Mouse (Mus musculus): ENCODE measurements around the gene Sergef.

Sergef gene

DNA sequence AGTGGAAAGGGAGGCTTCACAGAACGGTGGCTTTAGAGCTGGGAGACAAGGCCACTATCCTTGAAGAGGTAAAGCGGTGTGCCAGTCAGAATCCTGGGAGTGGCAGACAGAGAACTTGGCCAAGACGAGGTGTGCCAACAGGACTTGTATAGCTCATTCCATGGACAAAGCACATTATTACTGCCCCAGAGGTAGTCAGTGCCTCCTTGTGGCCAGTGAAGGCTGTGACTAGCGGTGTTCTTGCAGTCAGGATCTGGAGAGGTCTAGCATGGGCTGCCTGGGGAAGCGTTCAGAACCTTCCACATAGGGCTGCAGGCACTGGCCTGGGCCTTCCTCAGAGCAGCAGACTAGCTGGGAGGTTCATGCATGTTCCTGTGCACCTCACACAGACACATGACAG is 203.8 kb downstream of the Sergef start:
- DNase-seq = no peak

DNA sequence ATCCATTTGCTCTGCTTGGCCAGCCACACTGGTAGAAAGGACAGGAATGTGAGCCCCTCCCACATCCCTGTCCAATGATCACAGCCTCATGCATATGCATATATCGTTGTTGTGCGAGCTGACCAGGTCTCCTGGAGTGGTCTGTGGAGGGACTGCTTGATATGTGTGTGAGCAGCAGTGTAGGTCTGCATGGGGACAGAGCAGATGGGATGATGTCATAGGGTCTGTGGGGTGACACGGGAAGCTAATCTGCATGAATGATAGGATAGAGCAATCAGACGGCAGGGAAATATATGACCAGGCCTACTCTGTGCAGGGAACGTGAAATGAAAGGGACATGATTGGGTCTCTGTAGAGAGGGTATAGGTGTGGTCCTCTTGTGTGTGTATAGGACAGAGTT is 205.7 kb downstream of the Sergef start:
- no peak for DNase-seq

DNA sequence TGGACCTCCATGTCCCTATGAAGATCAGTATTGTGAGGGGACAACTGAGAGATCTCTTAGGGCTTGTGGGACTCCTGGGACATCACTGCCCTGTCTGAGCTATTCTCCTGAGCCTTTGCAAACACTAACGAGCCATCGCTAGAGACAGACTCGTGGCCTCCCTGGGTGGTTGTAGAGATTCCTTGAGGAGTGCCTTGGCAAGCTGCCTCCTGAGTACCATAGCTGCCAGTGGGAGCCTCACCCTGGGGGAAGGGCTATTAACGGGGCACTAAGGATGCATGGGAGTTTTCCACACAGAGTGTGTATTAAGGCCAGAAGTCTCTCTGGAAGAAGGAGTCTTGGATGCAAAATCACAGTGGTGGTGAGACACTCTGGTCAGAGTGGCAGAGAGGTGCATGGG is 214.6 kb downstream of the Sergef start:
- no peak for DNase-seq

DNA sequence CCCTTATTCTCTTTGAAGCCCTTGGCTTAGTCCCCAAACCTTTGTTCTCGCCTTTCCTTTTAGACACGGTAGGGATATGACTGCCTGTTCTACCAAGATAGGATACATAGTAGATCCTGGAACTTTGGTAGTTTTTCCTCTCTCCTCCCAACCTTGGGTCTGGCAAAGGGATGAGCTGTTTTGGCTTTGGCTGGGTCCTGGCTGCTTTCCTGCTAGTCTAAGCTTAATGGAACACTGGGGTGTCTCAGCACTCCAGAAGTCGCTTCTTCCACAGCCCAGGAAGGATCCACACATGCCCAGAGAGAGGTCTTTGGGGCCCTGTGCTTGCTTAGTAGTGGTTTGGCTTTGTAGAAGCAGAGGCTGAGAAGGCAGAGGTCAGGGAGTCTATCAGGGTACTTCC is 215.7 kb downstream of the Sergef start:
- no peak for DNase-seq

DNA sequence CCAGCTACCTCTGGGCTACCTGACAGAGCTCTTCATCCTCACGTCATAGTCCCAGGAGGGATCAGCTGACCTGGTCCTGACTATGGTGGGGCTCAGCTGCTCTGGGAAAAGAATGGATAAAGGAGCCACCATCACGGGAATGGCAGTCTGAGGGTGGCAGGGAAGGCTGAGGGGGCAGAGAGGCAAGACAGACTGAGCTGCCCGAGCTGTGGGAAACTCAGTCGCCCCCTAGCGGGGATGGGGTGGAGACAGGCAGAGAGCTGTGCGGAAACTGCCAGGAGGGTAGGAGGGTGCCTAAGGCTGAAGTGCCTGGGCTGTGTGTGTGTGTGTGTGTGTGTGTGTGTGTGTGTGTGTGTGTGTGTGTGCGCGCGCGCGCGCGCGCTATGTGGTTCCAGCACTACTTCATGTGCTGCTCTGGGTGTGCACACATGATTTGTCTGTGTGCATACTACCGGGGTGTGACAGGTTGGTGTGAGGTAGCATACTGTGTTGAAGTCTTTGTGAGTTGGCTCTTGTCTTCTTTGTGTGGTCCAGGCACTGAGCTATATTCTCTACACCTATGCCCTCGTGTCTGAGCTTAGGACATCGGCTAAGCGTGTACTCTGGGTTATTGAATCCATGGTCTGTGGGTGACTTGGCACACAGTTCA is 216.7 kb downstream of the Sergef start:
- DNase-seq = peak; percentile 83

DNA sequence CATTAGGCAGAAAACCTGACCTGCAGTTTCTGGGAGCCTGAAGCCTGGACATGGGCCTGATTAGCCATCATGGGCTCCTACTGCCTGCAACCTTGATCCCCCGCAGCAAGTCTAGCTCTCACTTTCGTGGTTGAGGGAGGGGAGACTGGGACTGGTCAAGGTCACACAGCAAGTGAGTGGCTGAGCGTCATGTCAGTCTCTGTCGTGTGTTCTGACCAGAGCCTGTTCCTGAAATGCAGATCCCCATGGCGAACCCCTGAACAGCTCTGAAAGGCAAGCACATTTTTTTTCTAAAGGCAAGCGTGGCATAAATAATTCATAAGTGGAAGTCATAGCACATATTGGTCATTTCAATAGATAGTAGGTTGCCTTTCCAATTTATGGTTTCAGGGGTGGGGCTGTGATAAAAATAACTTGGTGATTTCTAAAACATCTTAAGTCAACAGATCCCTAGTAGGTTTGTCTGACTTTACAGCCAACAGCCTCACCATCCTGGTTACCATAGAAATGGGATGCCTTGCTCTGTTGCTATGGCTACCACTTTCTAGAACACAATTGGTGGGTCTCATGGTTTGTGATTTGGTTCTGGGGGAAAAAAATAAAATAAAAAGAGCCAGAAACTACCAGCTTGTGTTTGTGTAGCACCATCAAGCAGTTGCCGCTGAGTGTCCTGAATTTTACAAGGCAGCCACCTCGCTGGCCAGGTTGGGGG is 217.4 kb downstream of the Sergef start:
- no peak for DNase-seq

DNA sequence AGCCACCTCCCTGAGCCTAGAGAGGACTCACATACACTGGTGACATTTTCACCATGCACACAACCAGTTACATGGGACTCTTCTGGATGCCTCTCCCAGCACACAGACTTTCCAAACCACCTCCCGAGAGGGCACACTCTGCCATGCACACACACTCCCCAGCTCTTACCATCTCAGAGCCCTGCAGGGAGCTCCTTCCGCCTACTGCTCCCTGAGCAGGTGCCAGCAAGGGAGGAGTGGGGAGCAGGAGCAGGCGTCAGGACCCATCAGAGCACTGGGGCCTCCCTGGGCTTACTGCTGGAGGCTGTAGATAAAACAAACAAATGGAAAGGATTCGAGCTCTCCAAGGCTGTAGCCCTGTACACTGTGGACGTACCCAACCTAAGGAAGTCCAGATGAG is 218.1 kb downstream of the Sergef start:
- DNase-seq = peak; percentile 44

DNA sequence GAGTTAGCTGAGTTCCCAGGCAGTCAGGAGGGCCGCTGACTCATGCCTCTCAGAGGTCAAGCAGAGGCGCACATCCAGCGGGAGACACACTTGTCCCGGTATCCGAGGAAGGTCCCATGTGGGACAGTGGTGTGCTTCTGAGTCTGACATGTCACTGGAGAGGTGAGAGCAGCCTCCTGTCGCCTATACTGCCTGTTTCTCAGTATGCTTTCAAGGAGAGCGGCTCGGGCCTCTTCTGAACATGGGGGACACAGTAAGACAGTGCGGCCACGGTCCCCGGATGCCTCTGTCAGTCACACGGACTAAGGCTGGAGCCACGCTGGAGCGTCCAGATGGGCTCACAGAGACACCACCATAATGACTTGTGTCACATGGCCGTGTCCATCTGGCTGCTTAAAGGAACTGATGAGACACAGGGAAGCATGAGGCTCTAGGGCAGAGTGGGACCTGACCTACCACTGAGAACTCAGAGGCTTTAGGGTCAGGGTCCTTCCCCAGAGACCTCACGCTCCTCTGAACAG is 221.4 kb downstream of the Sergef start:
- DNase-seq = no peak

DNA sequence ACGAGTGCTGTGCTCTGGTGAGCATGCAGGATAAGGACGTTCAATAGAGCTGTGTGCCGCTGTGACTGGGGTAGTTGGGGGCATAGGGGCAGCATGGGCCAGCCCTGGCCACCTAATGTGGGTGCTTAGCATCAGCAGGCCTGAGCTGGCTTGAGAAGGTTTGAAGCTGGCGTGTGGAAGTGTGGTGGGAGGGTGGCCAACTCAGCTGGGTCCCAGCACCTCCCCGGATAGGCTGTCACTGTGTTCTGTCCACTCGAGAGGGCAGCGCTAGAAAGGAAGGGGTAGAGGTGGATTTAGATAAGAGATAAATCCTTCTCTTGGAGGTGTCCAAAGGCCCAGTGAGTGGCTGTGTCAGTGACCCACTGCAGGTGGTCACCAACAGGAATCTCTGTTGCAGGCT is 222.1 kb downstream of the Sergef start:
- no peak for DNase-seq

DNA sequence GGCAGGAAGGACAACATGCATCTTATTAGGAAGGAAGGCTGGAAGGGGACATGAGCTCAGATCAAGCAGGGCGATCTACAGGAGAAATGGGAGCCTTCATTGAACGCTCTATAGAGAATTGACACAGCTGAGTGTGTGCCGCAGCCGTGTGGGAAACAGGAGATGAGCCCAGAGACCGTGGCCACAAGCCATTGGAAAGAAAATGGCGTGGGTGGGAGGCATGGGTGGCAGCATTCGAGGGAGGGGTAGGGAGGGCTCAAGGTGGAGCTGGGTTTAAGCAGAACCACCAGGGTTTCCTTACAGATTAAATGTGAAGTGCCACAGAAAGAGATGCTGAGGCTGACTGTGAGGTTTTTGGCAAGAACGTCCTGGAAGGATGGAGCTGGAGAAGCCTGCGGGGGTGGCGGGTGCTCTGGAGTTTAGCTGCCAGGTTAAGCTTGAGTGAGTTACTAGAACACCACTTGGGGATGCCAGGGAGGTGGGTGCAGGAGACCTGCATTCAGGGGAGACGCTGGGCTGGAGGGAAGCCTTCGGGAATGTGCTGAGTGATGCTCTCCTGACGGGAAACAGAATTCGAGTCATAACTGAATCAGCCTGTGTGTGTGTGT is 223.7 kb downstream of the Sergef start:
- DNase-seq = no peak

DNA sequence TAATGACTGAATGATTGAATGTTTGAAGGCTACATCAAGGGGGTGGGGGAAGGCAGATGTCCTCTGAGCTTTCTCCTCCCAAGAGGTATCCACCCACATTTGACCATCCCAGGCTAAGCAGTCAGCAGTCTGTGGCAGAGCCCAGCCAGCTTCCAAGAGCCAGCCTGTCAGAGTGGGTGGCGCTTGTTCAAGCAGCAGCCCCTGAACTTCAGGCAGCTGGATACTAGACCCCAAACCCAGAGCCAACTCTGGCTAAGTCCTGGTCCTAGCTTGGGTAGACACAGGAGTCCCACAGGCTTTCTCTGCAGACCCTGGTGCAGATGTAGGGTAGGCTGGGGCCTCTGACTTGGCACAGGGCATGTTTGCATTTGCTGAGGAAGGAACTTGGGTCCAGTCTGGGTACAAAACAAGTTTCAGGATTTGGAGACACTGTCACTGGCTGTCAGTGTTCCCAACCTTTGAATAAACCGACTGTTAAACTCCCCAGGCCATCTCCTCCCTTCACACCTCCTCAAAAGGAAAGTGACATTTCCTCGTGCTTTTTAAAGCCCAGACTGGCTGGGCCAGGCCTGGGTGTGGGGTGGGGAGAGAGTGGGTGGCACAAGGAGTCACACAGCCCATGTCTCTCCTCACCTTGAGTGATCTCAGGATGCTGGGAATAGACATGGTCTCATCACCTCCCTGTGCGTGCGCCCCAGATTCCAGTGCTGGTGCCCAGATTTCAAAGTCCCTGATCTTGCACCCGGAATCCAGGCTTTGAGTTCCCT is 225.5 kb downstream of the Sergef start:
- no peak for DNase-seq

DNA sequence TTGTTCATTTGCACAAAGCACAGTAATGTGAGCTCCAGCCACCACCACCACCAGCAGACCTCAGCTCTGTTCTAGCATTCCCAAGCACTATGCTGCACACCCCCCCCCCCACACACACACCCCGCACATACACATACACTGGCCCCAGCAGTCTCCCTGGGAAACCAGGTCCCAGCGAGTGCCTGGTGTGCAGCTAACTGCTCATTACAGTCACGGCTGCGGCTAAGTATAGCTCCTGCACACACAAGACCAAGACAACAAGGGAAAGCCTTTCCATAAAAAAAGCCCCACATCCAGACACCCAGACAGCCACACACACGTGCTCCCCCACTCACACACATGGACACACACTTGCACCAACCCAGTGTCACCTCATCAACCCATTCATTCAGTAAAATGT is 226.8 kb downstream of the Sergef start:
- DNase-seq = no peak

DNA sequence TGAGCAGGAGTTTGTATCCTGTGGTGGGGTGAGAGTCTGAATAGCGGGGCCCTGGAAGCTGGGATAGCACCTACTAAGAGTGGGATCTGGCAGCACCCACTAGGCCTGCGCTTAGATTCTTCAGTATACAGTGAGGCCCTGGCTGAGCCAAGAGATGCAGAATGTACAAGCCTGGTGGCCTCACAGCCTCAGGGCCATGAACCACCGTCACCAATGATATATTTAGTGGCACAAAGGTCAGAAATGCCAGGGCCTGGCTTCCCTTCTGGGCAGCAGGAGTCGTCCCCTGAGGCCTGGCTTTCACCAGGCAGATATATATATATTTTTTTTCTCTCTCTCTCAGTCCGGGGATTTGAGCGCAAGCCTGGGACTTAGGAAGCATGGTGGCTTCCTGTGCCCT is 228.9 kb downstream of the Sergef start:
- DNase-seq = no peak

DNA sequence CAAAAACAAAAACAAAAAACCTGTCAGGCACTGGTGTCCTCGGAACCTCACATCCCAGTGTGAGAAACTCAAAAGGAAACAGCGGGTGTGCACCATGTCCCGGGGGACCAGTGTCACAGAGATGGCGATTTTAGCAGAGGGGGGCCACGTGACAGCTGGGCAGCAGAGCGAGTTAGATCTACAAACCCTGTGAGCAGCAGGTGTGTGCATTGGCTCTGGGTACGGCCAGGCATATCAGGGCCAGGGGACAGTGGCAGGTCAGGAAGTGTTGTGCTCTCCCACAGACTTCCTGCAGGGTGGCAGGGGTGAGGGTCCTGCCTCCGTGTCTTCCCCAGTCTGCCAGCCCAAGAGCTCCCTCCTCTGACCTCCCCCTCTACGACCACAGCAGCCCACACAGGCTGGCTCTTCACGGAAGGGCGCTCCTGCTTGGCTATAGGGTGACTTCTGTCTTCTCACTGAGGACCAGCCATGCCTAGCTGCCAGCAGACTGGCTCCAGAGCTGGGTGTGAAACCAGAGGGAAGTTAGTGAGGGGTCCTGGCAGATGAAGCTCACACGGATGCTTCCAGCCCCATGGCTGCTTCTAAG is 230.3 kb downstream of the Sergef start:
- DNase-seq = no peak

DNA sequence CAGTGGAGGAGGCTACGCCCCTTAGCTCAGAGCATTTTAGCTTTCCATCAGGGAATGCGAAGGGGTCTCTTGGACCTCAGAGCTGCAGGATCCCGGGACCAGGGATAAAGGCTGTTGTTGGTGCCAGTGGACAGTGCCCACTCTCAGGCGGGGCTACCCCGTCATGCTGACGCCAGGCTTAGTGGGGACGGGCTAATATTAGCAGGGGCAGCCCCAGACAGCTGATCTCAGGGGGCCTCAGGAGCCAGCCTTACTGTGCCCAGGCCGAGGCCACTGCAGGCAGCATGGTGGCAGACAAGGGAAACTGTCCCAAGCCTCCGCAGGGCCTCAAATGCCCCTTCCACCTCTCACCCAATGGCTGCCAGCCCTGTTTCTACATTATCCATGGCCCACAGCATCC is 231.0 kb downstream of the Sergef start:
- DNase-seq = no peak

DNA sequence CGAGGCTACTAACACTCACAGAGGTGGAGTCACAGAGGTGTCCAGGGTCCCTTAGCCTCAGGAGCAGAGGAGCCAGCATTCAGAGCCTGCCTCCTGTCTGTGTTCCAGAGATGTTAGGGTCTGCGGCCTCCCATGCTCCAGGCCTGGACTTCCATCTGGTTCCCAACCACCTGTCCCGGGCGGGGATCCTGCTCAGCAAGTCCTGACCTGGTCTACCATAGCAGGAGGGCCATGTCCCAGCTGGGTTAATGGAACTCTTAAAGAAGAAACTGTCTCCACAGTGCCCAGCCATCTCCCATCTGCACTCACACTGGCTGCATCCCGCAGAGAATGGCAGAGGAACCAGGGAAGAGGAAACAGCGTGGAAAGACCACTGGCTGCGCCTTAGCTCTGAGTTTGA is 234.9 kb downstream of the Sergef start:
- no peak for DNase-seq

DNA sequence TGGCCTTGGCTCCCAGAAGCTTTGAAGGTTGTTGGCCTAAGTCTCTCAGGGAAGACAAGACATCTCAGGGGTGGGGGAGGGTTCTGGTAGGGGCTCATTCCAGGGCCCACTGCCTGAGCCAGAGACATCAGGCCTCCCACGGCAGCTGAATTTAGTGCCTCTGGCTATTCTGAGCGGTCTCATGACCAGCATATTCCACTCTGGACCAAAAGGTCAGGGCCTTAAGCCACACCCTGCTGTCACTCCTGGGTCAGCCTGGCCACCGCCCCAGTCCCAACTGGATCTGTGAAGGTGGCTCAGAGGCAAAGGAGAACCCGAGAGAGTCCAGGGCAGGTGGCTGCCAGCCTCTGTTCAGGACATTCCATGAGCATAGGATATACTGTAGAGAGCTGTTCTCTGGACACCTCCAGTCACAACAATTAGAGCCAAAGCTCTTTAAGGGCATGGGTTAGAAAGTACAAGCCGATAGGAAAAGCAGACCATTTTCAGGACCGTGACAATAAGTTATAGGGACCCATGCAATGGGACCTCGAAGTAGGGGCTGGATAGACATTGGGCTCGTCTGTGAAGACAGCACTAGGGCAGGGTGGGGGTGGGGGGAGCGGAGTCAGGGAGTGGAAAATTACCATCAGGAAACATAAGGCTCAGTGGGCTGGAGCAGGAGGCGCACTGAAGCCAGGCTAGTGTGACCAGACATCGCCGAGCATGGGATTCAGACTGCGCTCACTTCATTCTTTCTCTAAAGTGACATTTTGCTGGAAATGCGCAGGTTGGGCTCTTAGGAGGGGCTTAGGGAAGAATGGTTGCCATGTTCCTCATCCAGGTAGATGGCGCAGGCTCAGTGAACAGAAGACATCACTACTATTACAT is 235.8 kb downstream of the Sergef start:
- no peak for DNase-seq

DNA sequence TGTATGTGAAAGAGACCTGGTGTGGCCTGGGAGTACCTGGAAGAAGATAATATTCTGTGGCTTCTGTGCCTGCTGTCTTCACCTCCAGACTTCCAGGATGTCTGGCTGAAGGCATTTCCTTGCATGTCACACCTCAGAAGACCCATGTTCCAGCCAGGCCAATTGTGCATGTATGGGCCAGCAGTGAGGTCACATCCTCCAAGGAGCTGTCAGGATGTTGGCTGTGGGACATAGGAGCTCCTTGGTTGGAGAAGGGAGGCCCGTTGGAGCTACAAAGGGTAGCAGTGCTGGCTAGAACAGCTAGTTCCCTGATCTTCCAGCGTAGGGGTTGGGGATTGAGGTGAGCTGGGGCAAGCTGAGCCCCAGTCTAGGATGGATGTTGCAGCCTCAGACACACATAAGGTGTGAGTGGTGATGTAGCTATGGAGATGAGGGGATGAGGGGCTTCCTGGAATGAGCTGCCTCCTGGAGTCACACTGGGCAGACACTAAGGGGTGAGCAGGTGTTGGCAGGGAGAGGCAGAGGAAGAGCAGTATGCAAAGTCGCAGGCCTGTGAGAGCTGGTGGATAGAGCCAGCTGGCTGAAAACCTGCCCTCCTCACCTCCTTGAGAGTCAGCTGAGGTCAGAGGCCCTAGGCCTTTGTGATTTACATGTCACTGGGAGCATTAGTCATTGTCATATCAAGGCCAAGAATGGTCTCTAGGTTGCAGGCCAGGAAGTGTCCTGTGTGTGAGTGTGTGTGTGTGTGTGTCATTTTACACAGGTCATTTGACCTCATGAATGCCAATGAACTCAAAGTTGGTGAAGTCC is 238.0 kb downstream of the Sergef start:
- DNase-seq = no peak

DNA sequence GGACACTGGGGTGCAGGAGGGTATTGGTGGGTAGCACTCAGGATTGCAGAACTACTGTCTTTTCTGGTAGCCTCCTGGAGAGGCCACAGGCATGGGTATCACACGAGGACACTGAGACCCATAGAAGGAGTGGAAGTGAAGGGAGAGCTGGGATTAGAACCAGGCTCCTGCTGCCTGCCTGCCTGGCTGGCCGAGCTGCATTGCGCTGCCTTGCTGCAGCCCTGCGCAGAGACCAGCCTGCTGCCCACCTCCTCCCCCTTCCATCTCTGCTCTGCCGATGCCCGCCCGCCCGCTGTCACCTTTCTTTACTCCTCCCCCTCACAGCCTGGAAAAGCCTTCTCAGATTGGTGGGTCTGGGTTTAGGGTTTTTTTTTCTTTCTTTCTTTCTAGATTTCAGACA is 239.3 kb downstream of the Sergef start:
- DNase-seq = no peak

DNA sequence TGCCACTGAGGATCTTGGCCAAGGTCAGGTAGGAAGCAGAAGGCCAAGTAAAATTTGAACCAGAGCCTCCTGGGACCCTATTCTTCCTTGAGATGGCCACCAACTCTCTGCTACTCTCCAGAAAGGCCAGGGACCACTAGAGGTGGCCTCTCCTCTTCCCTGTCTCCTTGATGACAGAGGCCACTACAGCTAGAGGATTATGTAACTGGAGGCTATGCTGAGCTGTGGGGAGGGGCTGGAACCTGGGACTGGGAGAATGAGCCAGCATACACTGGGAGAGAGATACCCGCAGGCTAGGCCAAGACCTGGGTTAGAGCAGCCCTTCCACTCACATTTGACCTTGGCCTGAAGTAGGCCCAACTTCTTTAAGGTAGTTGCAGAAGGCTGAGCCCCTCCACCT is 239.9 kb downstream of the Sergef start:
- DNase-seq = no peak

DNA sequence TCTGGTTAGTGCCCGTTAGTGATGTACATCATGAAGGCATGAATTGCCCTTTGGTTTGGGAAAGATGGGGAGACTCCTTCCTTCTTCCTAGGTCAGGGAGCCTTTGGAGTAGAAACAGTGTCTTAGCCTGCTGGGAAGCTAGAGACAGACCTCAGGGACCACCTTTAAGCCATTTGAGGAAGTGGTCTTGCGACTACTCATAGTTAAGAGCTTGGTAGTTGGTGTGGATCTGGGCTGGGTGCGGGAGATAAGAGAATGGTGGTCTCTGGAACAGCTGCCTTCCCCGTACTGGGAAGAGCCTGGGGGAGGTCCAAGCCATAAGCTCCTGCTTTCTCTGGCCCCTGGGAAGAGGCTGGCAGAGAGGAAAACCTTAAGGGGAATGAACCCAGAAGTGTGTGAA is 241.0 kb downstream of the Sergef start:
- DNase-seq = no peak
